Mouse (Mus musculus) lung, adult 18-20 months (tissue): Measurements from ENCODE around the gene Sirt3.

ENCODE experiments used
- DNase-seq, 2 experiments: peaks; one replicate each; pipeline ENCODE4 v3.0.0; 2022; ENCODE audit warnings: mixed read lengths in 2 of 2

Sirt3 gene

GRCm38 (mm10) chr7:140881696-140882468 lies at the start of gene Sirt3, which contains the start of gene Psmd13:
TSS of gene Sirt3 (minus strand) at chr7:140882309.
TSS of gene Psmd13 (plus strand) at chr7:140881968.
- DNase-seq, result peak; percentile 93 to 95

GRCm38 (mm10) chr7:140927181-140927580 lies 45.1 kb upstream of the Sirt3 start:
- no peak for DNase-seq

GRCm38 (mm10) chr7:140923070-140923775 lies 41.1 kb upstream of the Sirt3 start:
- no peak for DNase-seq

GRCm38 (mm10) chr7:140922398-140923069 lies 40.4 kb upstream of the Sirt3 start:
- peak; percentile 33 to 35 for DNase-seq

- no peak for DNase-seq
Observed at GRCm38 (mm10) chr7:140921225-140921975, 39.3 kb upstream of the Sirt3 start.

GRCm38 (mm10) chr7:140920418-140921029 lies 38.4 kb upstream of the Sirt3 start, which contains the start of gene Nlrp6:
TSS of gene Nlrp6 (plus strand) at chr7:140920902.
- no peak for DNase-seq

GRCm38 (mm10) chr7:140919911-140920310 lies 37.8 kb upstream of the Sirt3 start:
- DNase-seq, result no peak

- no peak for DNase-seq
Observed at GRCm38 (mm10) chr7:140914031-140914690, 32.1 kb upstream of the Sirt3 start.

- DNase-seq, result no peak
Observed at GRCm38 (mm10) chr7:140912846-140913482, 30.9 kb upstream of the Sirt3 start.

GRCm38 (mm10) chr7:140912293-140912692 lies 30.2 kb upstream of the Sirt3 start:
- DNase-seq, result no peak

GRCm38 (mm10) chr7:140908634-140909107 lies 26.6 kb upstream of the Sirt3 start:
- peak; percentile 78 to 83 for DNase-seq

- peak in 1 of 2 experiments; percentile 12 for DNase-seq
Observed at GRCm38 (mm10) chr7:140908181-140908580, 26.1 kb upstream of the Sirt3 start.

GRCm38 (mm10) chr7:140907697-140908096 lies 25.6 kb upstream of the Sirt3 start:
- no peak for DNase-seq

- DNase-seq, result no peak
Observed at GRCm38 (mm10) chr7:140907131-140907530, 25.0 kb upstream of the Sirt3 start.

- no peak for DNase-seq
Observed at GRCm38 (mm10) chr7:140905642-140906081, 23.6 kb upstream of the Sirt3 start.

GRCm38 (mm10) chr7:140903212-140903611 lies 21.1 kb upstream of the Sirt3 start:
- peak; percentile 64 to 74 for DNase-seq

- peak; percentile 27 to 32 for DNase-seq
Observed at GRCm38 (mm10) chr7:140902036-140902875, 20.1 kb upstream of the Sirt3 start.

GRCm38 (mm10) chr7:140900220-140900619 lies 18.1 kb upstream of the Sirt3 start, which contains the start of gene Cox8b:
TSS of gene Cox8b (minus strand) at chr7:140900446.
- DNase-seq, result no peak

GRCm38 (mm10) chr7:140899121-140899520 lies 17.0 kb upstream of the Sirt3 start:
- DNase-seq, result no peak

GRCm38 (mm10) chr7:140897863-140898262 lies 15.8 kb upstream of the Sirt3 start:
- no peak for DNase-seq
